Mouse (Mus musculus): ENCODE data around the gene Kcnk6. TPM values are rescaled to one million over a fixed set of nuclear protein-coding genes. Genes with fewer than 3 reads are reported as not detected.
"Not testable (repeated sequence)": the region's sequence is repeated elsewhere in the genome, so short reads cannot be mapped to it uniquely, and the experiment has no call there.

Gene Kcnk6
- polyA plus RNA-seq, 1 experiment, result 0.09 TPM

GRCm38 (mm10) chr7:29212199-29212765 lies 20.0 kb downstream of the Kcnk6 start:
- Histone ChIP-seq H3K4me3 (ENCODE audit: insufficient read depth, poor library complexity, severe bottlenecking) (no peak overlapping the region), H3K27me3 (ENCODE audit: control insufficient read depth, insufficient read depth, insufficient read length) (no peaks in the 10 kb centered on the region)

GRCm38 (mm10) chr7:29211415-29212198 lies 20.7 kb downstream of the Kcnk6 start:
- Histone ChIP-seq H3K79me2 (ENCODE audit: control insufficient read depth, insufficient read depth) (no peaks in the 10 kb centered on the region), H3K36me3 (ENCODE audit: control insufficient read depth, insufficient read depth) (no peaks in the 10 kb centered on the region), H3ac (ENCODE audit: control insufficient read depth, insufficient read length, low read depth) (peak overlapping the region; percentile 14), H3K79me3 (ENCODE audit: low read depth) (no peaks in the 10 kb centered on the region), H3K4me3 (ENCODE audit: insufficient read depth, poor library complexity, severe bottlenecking) (no peak overlapping the region), H3K27me3 (ENCODE audit: control insufficient read depth, insufficient read depth, insufficient read length) (no peaks in the 10 kb centered on the region)
- TF ChIP-seq MYOD1 (IDR thresholded peaks at IDR 0.05; ENCODE audit: control insufficient read depth, insufficient read length, low read depth), result no peak
- no peak for TF ChIP-seq USF1 (IDR thresholded peaks at IDR 0.05; ENCODE audit: low read depth)
- TF ChIP-seq CEBPB (IDR thresholded peaks at IDR 0.05; ENCODE audit: low read depth), result no peak
- no peak for TF ChIP-seq FOSL1 (IDR thresholded peaks at IDR 0.05; ENCODE audit: insufficient read depth, low read length, poor library complexity, severe bottlenecking)
- TF ChIP-seq MAX (IDR thresholded peaks at IDR 0.05), result no peak
- TF ChIP-seq MYOG (IDR thresholded peaks at IDR 0.05; ENCODE audit: control insufficient read depth, extremely low read depth, insufficient read length), result no peak
- TF ChIP-seq CTCF (IDR thresholded peaks at IDR 0.05; ENCODE audit: control insufficient read depth, insufficient read depth, insufficient read length), result no peak

More at GRCm38 (mm10) chr7:29212199-29212765, 20.0 kb downstream of the Kcnk6 start:
- H3K79me3 ChIP-seq (ENCODE audit: low read depth), result no peaks in the 10 kb centered on the region
- TF ChIP-seq MYOG (IDR thresholded peaks at IDR 0.05; ENCODE audit: control insufficient read depth, extremely low read depth, insufficient read length) (no peak), USF1 (IDR thresholded peaks at IDR 0.05; ENCODE audit: low read depth) (no peak), CEBPB (IDR thresholded peaks at IDR 0.05; ENCODE audit: low read depth) (no peak), CTCF (IDR thresholded peaks at IDR 0.05; ENCODE audit: control insufficient read depth, insufficient read depth, insufficient read length) (no peak), MYOD1 (IDR thresholded peaks at IDR 0.05; ENCODE audit: control insufficient read depth, insufficient read length, low read depth) (no peak), FOSL1 (IDR thresholded peaks at IDR 0.05; ENCODE audit: insufficient read depth, low read length, poor library complexity, severe bottlenecking) (no peak)
- no peaks in the 10 kb centered on the region for H3K79me2 ChIP-seq (ENCODE audit: control insufficient read depth, insufficient read depth)
- no peak overlapping the region for H3ac ChIP-seq (ENCODE audit: control insufficient read depth, insufficient read length, low read depth)
- no peaks in the 10 kb centered on the region for H3K36me3 ChIP-seq (ENCODE audit: control insufficient read depth, insufficient read depth)

GRCm38 (mm10) chr7:29211013-29211412 lies 21.3 kb downstream of the Kcnk6 start:
- H3K36me3 ChIP-seq (ENCODE audit: control insufficient read depth, insufficient read depth); H3K79me3 ChIP-seq (ENCODE audit: low read depth); H3K4me3 ChIP-seq (ENCODE audit: insufficient read depth, poor library complexity, severe bottlenecking); H3ac ChIP-seq (ENCODE audit: control insufficient read depth, insufficient read length, low read depth); H3K27me3 ChIP-seq (ENCODE audit: control insufficient read depth, insufficient read depth, insufficient read length); H3K79me2 ChIP-seq (ENCODE audit: control insufficient read depth, insufficient read depth): not testable (repeated sequence)

- TF ChIP-seq FOSL1 (IDR thresholded peaks at IDR 0.05; ENCODE audit: insufficient read depth, low read length, poor library complexity, severe bottlenecking) (no peak), CEBPB (IDR thresholded peaks at IDR 0.05; ENCODE audit: low read depth) (no peak), MYOG (IDR thresholded peaks at IDR 0.05; ENCODE audit: control insufficient read depth, extremely low read depth, insufficient read length) (no peak), USF1 (IDR thresholded peaks at IDR 0.05; ENCODE audit: low read depth) (no peak), MYOD1 (IDR thresholded peaks at IDR 0.05; ENCODE audit: control insufficient read depth, insufficient read length, low read depth) (no peak), CTCF (IDR thresholded peaks at IDR 0.05; ENCODE audit: control insufficient read depth, insufficient read depth, insufficient read length) (no peak), MAX (IDR thresholded peaks at IDR 0.05) (no peak)
- H3K36me3 ChIP-seq (ENCODE audit: control insufficient read depth, insufficient read depth), result no peaks in the 10 kb centered on the region
- H3K27me3 ChIP-seq (ENCODE audit: control insufficient read depth, insufficient read depth, insufficient read length), result peaks cover 3% of the 10 kb centered on the region
- no peaks in the 10 kb centered on the region for H3K79me2 ChIP-seq (ENCODE audit: control insufficient read depth, insufficient read depth)
- no peaks in the 10 kb centered on the region for H3K79me3 ChIP-seq (ENCODE audit: low read depth)
- H3K4me3 ChIP-seq (ENCODE audit: insufficient read depth, poor library complexity, severe bottlenecking), result no peak overlapping the region
- H3ac ChIP-seq (ENCODE audit: control insufficient read depth, insufficient read length, low read depth), result no peak overlapping the region
These were observed 29.7 kb downstream of the Kcnk6 start for GRCm38 (mm10) chr7:29202577-29202976.

- not testable (repeated sequence) for H3K27me3 ChIP-seq (ENCODE audit: control insufficient read depth, insufficient read depth, insufficient read length); H3K4me3 ChIP-seq (ENCODE audit: insufficient read depth, poor library complexity, severe bottlenecking); H3K79me3 ChIP-seq (ENCODE audit: low read depth); H3ac ChIP-seq (ENCODE audit: control insufficient read depth, insufficient read length, low read depth); H3K36me3 ChIP-seq (ENCODE audit: control insufficient read depth, insufficient read depth); H3K79me2 ChIP-seq (ENCODE audit: control insufficient read depth, insufficient read depth)
These were observed 38.1 kb downstream of the Kcnk6 start for GRCm38 (mm10) chr7:29194230-29194629.

- not testable (repeated sequence) for H3ac ChIP-seq (ENCODE audit: control insufficient read depth, insufficient read length, low read depth); H3K4me3 ChIP-seq (ENCODE audit: insufficient read depth, poor library complexity, severe bottlenecking); H3K27me3 ChIP-seq (ENCODE audit: control insufficient read depth, insufficient read depth, insufficient read length)
- H3K79me3 ChIP-seq (ENCODE audit: low read depth), result peaks cover 34% of the 10 kb centered on the region
- H3K36me3 ChIP-seq (ENCODE audit: control insufficient read depth, insufficient read depth), result peaks cover 15% of the 10 kb centered on the region
- peaks cover 39% of the 10 kb centered on the region for H3K79me2 ChIP-seq (ENCODE audit: control insufficient read depth, insufficient read depth)
These were observed 51.0 kb downstream of the Kcnk6 start for GRCm38 (mm10) chr7:29181323-29181722.
